Mouse (Mus musculus): ENCODE measurements around the gene Trex2.

DNA sequence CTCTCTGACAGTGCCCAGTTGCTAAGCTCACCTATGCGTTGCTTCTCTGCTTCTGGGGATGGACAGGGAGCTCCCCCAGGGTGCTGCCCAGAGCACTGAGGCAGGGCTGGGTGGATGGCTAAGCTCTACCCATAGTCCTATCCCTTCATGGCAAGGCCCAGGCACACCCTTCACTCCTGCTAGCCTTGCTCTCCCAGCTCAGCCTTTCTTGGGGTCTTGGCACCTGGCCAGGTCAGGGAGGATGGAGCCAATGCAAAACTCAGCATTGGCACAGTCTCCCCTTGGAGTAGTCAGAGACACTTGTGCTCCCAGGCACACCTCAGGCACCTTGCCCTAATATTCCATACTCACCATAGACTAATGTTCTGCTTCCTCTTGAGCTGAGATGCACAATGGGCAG lies 48.9 kb upstream of the Trex2 start:
- TF ChIP-seq CTCF (IDR thresholded peaks at IDR 0.05; ENCODE audit: control insufficient read depth, insufficient read depth, low read length) (no peak), POLR2A (IDR thresholded peaks at IDR 0.05; ENCODE audit: borderline replicate concordance, control insufficient read depth, low read depth, low read length) (no peak)
